Mouse (Mus musculus) CH12.LX (cell line): ENCODE results near the gene Fzd5. TPM values are rescaled to one million over a fixed set of nuclear protein-coding genes. Genes with fewer than 3 reads are reported as not detected.

Experiments
- DNase-seq: peaks from one replicate; pipeline ENCODE4 v3.0.0-alpha.2; 2013; ENCODE audit errors: extremely low read depth
- H3K27ac ChIP-seq: 2 replicates; pipeline ENCODE4 v1.5.1; 2012; ENCODE audit warnings: low read depth, mild to moderate bottlenecking, control low read depth, moderate library complexity; ENCODE audit not compliant: insufficient read depth
- H3K27me3 ChIP-seq: replicated peaks from 2 replicates; pipeline ENCODE3; 2012; ENCODE audit warnings: inconsistent platforms
- H3K36me3 ChIP-seq, 2 experiments: replicated peaks in 1 of 2; 2 replicates each; pipeline versions ENCODE3 to v1.6.1; 2012; ENCODE audit warnings: inconsistent platforms in 1 of 2, low read length in 1 of 2, mild to moderate bottlenecking in 1 of 2, mixed read lengths in 1 of 2, moderate library complexity in 1 of 2; ENCODE audit not compliant: control insufficient read depth in 1 of 2, insufficient read depth in 1 of 2
- H3K4me1 ChIP-seq, 2 experiments: 2 replicates each; pipeline ENCODE4 v1.6.1; 2012; ENCODE audit warnings: inconsistent platforms in 1 of 2, moderate library complexity in 1 of 2; ENCODE audit not compliant: insufficient read depth in 2 of 2, control insufficient read depth in 1 of 2
- H3K4me2 ChIP-seq: 2 replicates; pipeline ENCODE4 v1.6.1; 2012; ENCODE audit warnings: low read depth, mild to moderate bottlenecking, control low read depth; ENCODE audit not compliant: poor library complexity, insufficient read depth, severe bottlenecking
- H3K4me3 ChIP-seq, 3 experiments: fragments of 150-350 bp in 1 of 3; sonication (generic) in 1 of 3; replicated peaks in 1 of 3; 2 replicates each; pipeline versions ENCODE3 to v1.5.1; 2011 to 2012; ENCODE audit warnings: low read depth in 2 of 3, low read length in 2 of 3, mild to moderate bottlenecking in 2 of 3, moderate library complexity in 2 of 3, control low read depth in 1 of 3, improper control_type of control experiment in 1 of 3, inconsistent platforms in 1 of 3, mixed read lengths in 1 of 3; ENCODE audit not compliant: poor library complexity in 1 of 3
- H3K79me2 ChIP-seq: replicated peaks from 2 replicates; pipeline ENCODE4 v1.6.1; 2012; ENCODE audit warnings: mild to moderate bottlenecking, moderate library complexity; ENCODE audit not compliant: control insufficient read depth, poor library complexity, insufficient read depth, severe bottlenecking; ENCODE audit errors: extremely low read depth
- H3K9ac ChIP-seq: 2 replicates; pipeline ENCODE4 v1.6.1; 2012; ENCODE audit warnings: low read depth, mild to moderate bottlenecking, control low read depth, moderate library complexity; ENCODE audit not compliant: insufficient read depth
- H3K9me3 ChIP-seq: replicated peaks from 2 replicates; pipeline ENCODE3; 2012; ENCODE audit warnings: low read length, inconsistent platforms, mixed read lengths
- BHLHE40 ChIP-seq: IDR thresholded peaks from 2 replicates; pipeline ENCODE4 v1.6.1; 2011; ENCODE audit warnings: mild to moderate bottlenecking, low read depth, low read length, improper control_type of control experiment
- CHD2 ChIP-seq: IDR thresholded peaks from 2 replicates; pipeline ENCODE4 v1.6.1; 2011; ENCODE audit warnings: low read length, improper control_type of control experiment
- ELF1 ChIP-seq: IDR thresholded peaks from 2 replicates; pipeline ENCODE4 v1.6.1; 2014; ENCODE audit warnings: low read depth, mild to moderate bottlenecking, inconsistent platforms, low read length, improper control_type of control experiment
- JUND ChIP-seq: conservative IDR thresholded peaks from 2 replicates; pipeline ENCODE4 v1.6.1; 2011; ENCODE audit warnings: low read depth, low read length, improper control_type of control experiment
- KAT2A ChIP-seq: IDR thresholded peaks from 2 replicates; pipeline ENCODE4 v1.6.1; 2012; ENCODE audit warnings: low read length, improper control_type of control experiment, inconsistent platforms; ENCODE audit not compliant: insufficient replicate concordance
- MAFK ChIP-seq: IDR thresholded peaks from 2 replicates; pipeline ENCODE4 v1.6.1; 2011; ENCODE audit warnings: low read length, improper control_type of control experiment; ENCODE audit not compliant: insufficient replicate concordance
- MAX ChIP-seq: IDR thresholded peaks from 2 replicates; pipeline ENCODE4 v1.6.1; 2011; ENCODE audit warnings: low read length, improper control_type of control experiment
- MXI1 ChIP-seq: IDR thresholded peaks from 2 replicates; pipeline ENCODE4 v1.6.1; 2011; ENCODE audit warnings: mild to moderate bottlenecking, low read depth, low read length, improper control_type of control experiment
- MYC ChIP-seq: IDR thresholded peaks from 2 replicates; pipeline ENCODE4 v1.6.1; 2011; ENCODE audit warnings: low read depth, mild to moderate bottlenecking, improper control_type of control experiment, low read length
- NELFE ChIP-seq: IDR thresholded peaks from 2 replicates; pipeline ENCODE4 v1.6.1; 2011; ENCODE audit warnings: low read depth, low read length, improper control_type of control experiment
- NRF1 ChIP-seq: IDR thresholded peaks from 2 replicates; pipeline ENCODE4 v1.6.1; 2014; ENCODE audit warnings: low read depth, mild to moderate bottlenecking, inconsistent platforms, low read length, improper control_type of control experiment, moderate library complexity
- PAX5 ChIP-seq: IDR thresholded peaks from 2 replicates; pipeline ENCODE4 v1.6.1; 2012; ENCODE audit warnings: low read length, inconsistent platforms, mixed read lengths
- POLR2AphosphoS2 ChIP-seq: IDR thresholded peaks from 2 replicates; pipeline ENCODE4 v1.6.1; 2011; ENCODE audit warnings: low read depth, low read length, improper control_type of control experiment
- RAD21 ChIP-seq: IDR thresholded peaks from 2 replicates; pipeline ENCODE4 v1.6.1; 2011; ENCODE audit warnings: low read depth, mild to moderate bottlenecking, low read length, improper control_type of control experiment, moderate library complexity
- RCOR1 ChIP-seq: conservative IDR thresholded peaks from 2 replicates; pipeline ENCODE4 v1.6.1; 2012; ENCODE audit warnings: low read depth, mild to moderate bottlenecking, inconsistent platforms, low read length, improper control_type of control experiment
- TCF12 ChIP-seq: IDR thresholded peaks from 2 replicates; pipeline ENCODE4 v1.6.1; 2014; ENCODE audit warnings: low read depth, mild to moderate bottlenecking, inconsistent platforms, low read length, improper control_type of control experiment
- USF1 ChIP-seq: IDR thresholded peaks from 2 replicates; pipeline ENCODE4 v1.6.1; 2014; ENCODE audit warnings: low read depth, mild to moderate bottlenecking, inconsistent platforms, low read length, improper control_type of control experiment
- USF2 ChIP-seq: conservative IDR thresholded peaks from 2 replicates; pipeline ENCODE4 v1.6.1; 2011; ENCODE audit warnings: low read depth, low read length, improper control_type of control experiment
- ZC3H11A ChIP-seq: IDR thresholded peaks from 2 replicates; pipeline ENCODE4 v1.6.1; 2012; ENCODE audit warnings: low read depth, mild to moderate bottlenecking, inconsistent platforms, low read length, improper control_type of control experiment
- ZKSCAN1 ChIP-seq: IDR thresholded peaks from 2 replicates; pipeline ENCODE4 v1.6.1; 2012; ENCODE audit warnings: low read depth, inconsistent platforms, low read length, improper control_type of control experiment, borderline replicate concordance
- dilution Hi-C: fragments of 300-500 bp; cut with MboI; formaldehyde crosslinking; loops from 2 replicates; pipeline ENCODE4 v1.14.3; 2020; ENCODE audit warnings: low sequenced_read_pairs; ENCODE audit not compliant: extremely low pct_unique_long_range_greater_than_20kb, extremely low pct_ligation_motif_present
- in situ Hi-C: fragments of 300-500 bp; cut with MboI; formaldehyde crosslinking; loops from 3 replicates; pipeline ENCODE4 v1.14.3; 2019; ENCODE audit warnings: low sequenced_read_pairs, low pct_ligation_motif_present, low pct_unique_long_range_greater_than_20kb, mixed read lengths
- polyA plus RNA-seq: library from polyadenylated mRNA; unstranded; fragments of >175 nt; gene quantifications from 2 replicates; pipeline ENCODE4 v1.2.1, GENCODE M21; 2012; ENCODE audit warnings: low read depth; ENCODE audit not compliant: insufficient read length
- total RNA-seq, 2 experiments: library from RNA; depleted of rRNA; stranded (reverse); fragments of 300-350 nt in 1 of 2; fragments of >200 nt in 1 of 2; gene quantifications; 2 replicates each; pipeline ENCODE4 v1.2.3; 2012 to 2014

Gene Fzd5
- total and polyA plus RNA-seq, 3 experiments = 0.40 to 1.1 (median 0.47) TPM

- dilution Hi-C loops (no loop called here), in situ Hi-C loops (no loop called here)
- H3K27ac ChIP-seq = no peak overlapping the region
- H3K9me3 ChIP-seq = no peaks in the 10 kb centered on the region
- TF ChIP-seq JUND = no peak
- TF ChIP-seq KAT2A = no peak
- no peak for TF ChIP-seq USF2
- no peak for TF ChIP-seq RCOR1
- TF ChIP-seq NELFE = no peak
- no peak for TF ChIP-seq PAX5
- TF ChIP-seq MXI1 = no peak
- no peak for TF ChIP-seq BHLHE40
- no peak for TF ChIP-seq MAX
- TF ChIP-seq MYC = no peak
- no peak for TF ChIP-seq USF1
- no peak for TF ChIP-seq ELF1
- no peak for TF ChIP-seq CHD2
- no peak for TF ChIP-seq MAFK
- no peak for TF ChIP-seq ZKSCAN1
- TF ChIP-seq RAD21 = no peak
- no peak for TF ChIP-seq TCF12
- TF ChIP-seq ZC3H11A = no peak
- no peak for TF ChIP-seq POLR2AphosphoS2
- TF ChIP-seq NRF1 = no peak
- DNase-seq = no peak
- no peak overlapping the region for H3K9ac ChIP-seq
- no peaks in the 10 kb centered on the region for H3K27me3 ChIP-seq
- H3K4me2 ChIP-seq = no peak overlapping the region
- no peaks in the 10 kb centered on the region for H3K79me2 ChIP-seq
- H3K36me3 ChIP-seq = no peaks in the 10 kb centered on the region
- peaks cover 5 to 6% of the 10 kb centered on the region in 2 experiments; a peak in 3 of 4 replicates for H3K4me1 ChIP-seq
- H3K4me3 ChIP-seq = no peak overlapping the region
Observed at GRCm38 (mm10) chr1:64779863-64780262, 42.3 kb upstream of the Fzd5 start.

- in situ Hi-C loops (no loop called here), dilution Hi-C loops (no loop called here)
- no peaks in the 10 kb centered on the region for H3K9me3 ChIP-seq
- H3K27ac ChIP-seq = no peak overlapping the region
- no peak for TF ChIP-seq CHD2
- DNase-seq = no peak
- H3K9ac ChIP-seq = no peak overlapping the region
- no peaks in the 10 kb centered on the region for H3K36me3 ChIP-seq
- H3K4me1 ChIP-seq = peaks cover 5 to 6% of the 10 kb centered on the region in 2 experiments; a peak in 3 of 4 replicates
- no peak overlapping the region for H3K4me2 ChIP-seq
- H3K4me3 ChIP-seq = no peak overlapping the region
- H3K27me3 ChIP-seq = no peaks in the 10 kb centered on the region
- no peaks in the 10 kb centered on the region for H3K79me2 ChIP-seq
Observed at GRCm38 (mm10) chr1:64779415-64779814, 41.9 kb upstream of the Fzd5 start.
